Mouse (Mus musculus): ENCODE measurements around the gene Zkscan7.

DNA sequence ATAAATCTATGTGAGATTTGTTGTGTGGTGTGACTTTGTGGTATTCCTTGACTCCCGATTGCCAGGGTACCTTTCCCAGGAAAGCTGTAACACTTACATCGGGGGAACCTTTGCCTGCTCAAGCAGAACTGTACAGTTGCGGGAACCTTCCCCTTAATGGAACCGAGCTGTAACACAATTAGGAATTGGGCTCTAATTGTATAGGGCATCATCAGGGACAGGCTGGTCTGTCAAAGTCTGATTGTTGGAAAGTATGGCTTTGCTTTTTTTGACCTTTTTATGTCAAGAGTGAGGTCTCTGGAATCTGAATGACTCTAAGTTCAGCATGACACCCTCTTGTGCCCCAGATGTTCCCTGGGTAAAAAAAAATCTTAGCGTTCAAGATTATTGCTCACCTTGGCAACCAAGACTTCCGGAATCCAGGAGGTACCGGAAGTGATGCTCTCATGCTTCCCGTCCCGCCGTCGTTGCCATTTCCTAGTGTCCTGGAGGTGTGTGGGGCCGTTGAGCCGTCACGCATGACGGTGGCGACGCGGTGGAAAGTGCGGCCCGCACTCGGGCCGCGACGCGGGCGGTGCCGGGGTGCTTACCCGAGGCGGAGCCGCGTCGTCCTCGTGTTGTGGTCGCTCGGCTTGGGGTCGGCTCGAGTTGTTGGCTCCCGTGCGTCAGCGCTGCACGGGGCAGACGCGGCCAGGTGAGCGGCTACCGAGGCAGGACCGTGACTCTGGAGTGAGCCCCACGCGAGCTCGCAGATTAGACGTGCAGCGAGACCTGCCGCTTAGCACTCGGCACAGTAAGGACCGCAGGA is 1.1 kb downstream of the Zkscan7 start:
- no peak for TF ChIP-seq CTCF (IDR thresholded peaks at IDR 0.05; ENCODE audit: control insufficient read depth, insufficient read depth, insufficient read length)
- no peak for TF ChIP-seq MAX (IDR thresholded peaks at IDR 0.05)
